Mouse (Mus musculus): ENCODE results near the gene Cdh13. TPM values are rescaled to one million over a fixed set of nuclear protein-coding genes. Genes with fewer than 3 reads are reported as not detected.

Cdh13 gene
- polyA plus RNA-seq, 2 experiments = 9.3 to 25.2 TPM

GRCm38 (mm10) chr8:118437874-118438273, 154.3 kb downstream of the Cdh13 start:
- no peaks in the 10 kb centered on the region for H3K4me1 ChIP-seq (ENCODE audit: control insufficient read depth, insufficient read depth, low read length)
- H3K4me3 ChIP-seq (replicated peaks; ENCODE audit: low read length) = no peak overlapping the region
- H3K9ac ChIP-seq (ENCODE audit: low read depth, low read length, severe bottlenecking) = no peak overlapping the region
- H3K4me2 ChIP-seq (replicated peaks; ENCODE audit: low read depth, low read length, severe bottlenecking) = no peak overlapping the region
- no peaks in the 10 kb centered on the region for H3K27me3 ChIP-seq (ENCODE audit: control insufficient read depth, insufficient read depth, low read length)
- no peak overlapping the region for H3K27ac ChIP-seq (replicated peaks; ENCODE audit: low read depth, low read length)
- no peak for TF ChIP-seq POLR2A (IDR thresholded peaks at IDR 0.05; ENCODE audit: borderline replicate concordance, extremely low read depth, insufficient read depth, insufficient read length)
- H3K36me3 ChIP-seq (ENCODE audit: control insufficient read depth, insufficient read depth, low read length) = no peaks in the 10 kb centered on the region
- H3K9me3 ChIP-seq (ENCODE audit: control insufficient read depth, low read length) = no peaks in the 10 kb centered on the region
- ATAC-seq (ENCODE audit: low FRiP score, low read depth) = no peak
- no peak for DNase-seq (ENCODE audit: low spot score)
- 41% methylated on average over 3 of the region's 3 CpGs for WGBS

GRCm38 (mm10) chr8:118439857-118440256, 156.3 kb downstream of the Cdh13 start:
- no peak for DNase-seq (ENCODE audit: low spot score)
- 86% methylated on average over 5 of the region's 5 CpGs for WGBS
- H3K27ac ChIP-seq (replicated peaks; ENCODE audit: low read depth, low read length) = no peak overlapping the region

GRCm38 (mm10) chr8:118443361-118443760, 159.8 kb downstream of the Cdh13 start:
- H3K4me1 ChIP-seq (ENCODE audit: control insufficient read depth, insufficient read depth, low read length) = no peaks in the 10 kb centered on the region
- 59% methylated on average over 3 of the region's 3 CpGs for WGBS
- no peak for DNase-seq (ENCODE audit: low spot score)
- H3K9me3 ChIP-seq (ENCODE audit: control insufficient read depth, low read length) = no peaks in the 10 kb centered on the region
- TF ChIP-seq POLR2A (IDR thresholded peaks at IDR 0.05; ENCODE audit: borderline replicate concordance, extremely low read depth, insufficient read depth, insufficient read length) = no peak
- no peak overlapping the region for H3K4me2 ChIP-seq (replicated peaks; ENCODE audit: low read depth, low read length, severe bottlenecking)
- no peaks in the 10 kb centered on the region for H3K36me3 ChIP-seq (ENCODE audit: control insufficient read depth, insufficient read depth, low read length)
- no peak overlapping the region for H3K9ac ChIP-seq (ENCODE audit: low read depth, low read length, severe bottlenecking)
- no peak overlapping the region for H3K4me3 ChIP-seq (replicated peaks; ENCODE audit: low read length)
- no peak for ATAC-seq (ENCODE audit: low FRiP score, low read depth)
- H3K27ac ChIP-seq (replicated peaks; ENCODE audit: low read depth, low read length) = no peak overlapping the region
- no peaks in the 10 kb centered on the region for H3K27me3 ChIP-seq (ENCODE audit: control insufficient read depth, insufficient read depth, low read length)

More at GRCm38 (mm10) chr8:118439857-118440256, 156.3 kb downstream of the Cdh13 start:
- Histone ChIP-seq H3K4me1 (ENCODE audit: control insufficient read depth, insufficient read depth, low read length) (no peaks in the 10 kb centered on the region), H3K36me3 (ENCODE audit: control insufficient read depth, insufficient read depth, low read length) (no peaks in the 10 kb centered on the region), H3K9ac (ENCODE audit: low read depth, low read length, severe bottlenecking) (no peak overlapping the region), H3K4me3 (replicated peaks; ENCODE audit: low read length) (no peak overlapping the region), H3K4me2 (replicated peaks; ENCODE audit: low read depth, low read length, severe bottlenecking) (no peak overlapping the region), H3K9me3 (ENCODE audit: control insufficient read depth, low read length) (no peaks in the 10 kb centered on the region), H3K27me3 (ENCODE audit: control insufficient read depth, insufficient read depth, low read length) (no peaks in the 10 kb centered on the region)
- no peak for TF ChIP-seq POLR2A (IDR thresholded peaks at IDR 0.05; ENCODE audit: borderline replicate concordance, extremely low read depth, insufficient read depth, insufficient read length)
- ATAC-seq (ENCODE audit: low FRiP score, low read depth) = no peak

- Histone ChIP-seq H3K4me3 (replicated peaks; ENCODE audit: low read length) (no peak overlapping the region), H3K36me3 (ENCODE audit: control insufficient read depth, insufficient read depth, low read length) (no peaks in the 10 kb centered on the region), H3K27me3 (ENCODE audit: control insufficient read depth, insufficient read depth, low read length) (no peaks in the 10 kb centered on the region), H3K4me1 (ENCODE audit: control insufficient read depth, insufficient read depth, low read length) (no peaks in the 10 kb centered on the region), H3K4me2 (replicated peaks; ENCODE audit: low read depth, low read length, severe bottlenecking) (no peak overlapping the region), H3K27ac (replicated peaks; ENCODE audit: low read depth, low read length) (no peak overlapping the region), H3K9me3 (ENCODE audit: control insufficient read depth, low read length) (no peaks in the 10 kb centered on the region), H3K9ac (ENCODE audit: low read depth, low read length, severe bottlenecking) (no peak overlapping the region)
- ATAC-seq (ENCODE audit: low FRiP score, low read depth) (no peak), DNase-seq (ENCODE audit: low spot score) (no peak)
- 84% methylated on average over 8 of the region's 8 CpGs for WGBS
- no peak for TF ChIP-seq POLR2A (IDR thresholded peaks at IDR 0.05; ENCODE audit: borderline replicate concordance, extremely low read depth, insufficient read depth, insufficient read length)
Measured at GRCm38 (mm10) chr8:118444651-118445207, 161.2 kb downstream of the Cdh13 start.

GRCm38 (mm10) chr8:118446516-118446915, 163.0 kb downstream of the Cdh13 start:
- Histone ChIP-seq H3K9me3 (ENCODE audit: control insufficient read depth, low read length) (no peaks in the 10 kb centered on the region), H3K4me3 (replicated peaks; ENCODE audit: low read length) (no peak overlapping the region), H3K27me3 (ENCODE audit: control insufficient read depth, insufficient read depth, low read length) (no peaks in the 10 kb centered on the region), H3K36me3 (ENCODE audit: control insufficient read depth, insufficient read depth, low read length) (no peaks in the 10 kb centered on the region), H3K4me2 (replicated peaks; ENCODE audit: low read depth, low read length, severe bottlenecking) (no peak overlapping the region), H3K27ac (replicated peaks; ENCODE audit: low read depth, low read length) (no peak overlapping the region), H3K4me1 (ENCODE audit: control insufficient read depth, insufficient read depth, low read length) (no peaks in the 10 kb centered on the region), H3K9ac (ENCODE audit: low read depth, low read length, severe bottlenecking) (no peak overlapping the region)
- WGBS = 83% methylated on average over 9 of the region's 9 CpGs
- no peak for ATAC-seq (ENCODE audit: low FRiP score, low read depth)
- DNase-seq (ENCODE audit: low spot score) = no peak
- TF ChIP-seq POLR2A (IDR thresholded peaks at IDR 0.05; ENCODE audit: borderline replicate concordance, extremely low read depth, insufficient read depth, insufficient read length) = no peak

- Histone ChIP-seq H3K36me3 (ENCODE audit: control insufficient read depth, insufficient read depth, low read length) (no peaks in the 10 kb centered on the region), H3K4me1 (ENCODE audit: control insufficient read depth, insufficient read depth, low read length) (no peaks in the 10 kb centered on the region), H3K27me3 (ENCODE audit: control insufficient read depth, insufficient read depth, low read length) (no peaks in the 10 kb centered on the region), H3K9me3 (ENCODE audit: control insufficient read depth, low read length) (no peaks in the 10 kb centered on the region), H3K4me3 (replicated peaks; ENCODE audit: low read length) (no peak overlapping the region), H3K4me2 (replicated peaks; ENCODE audit: low read depth, low read length, severe bottlenecking) (no peak overlapping the region), H3K9ac (ENCODE audit: low read depth, low read length, severe bottlenecking) (no peak overlapping the region), H3K27ac (replicated peaks; ENCODE audit: low read depth, low read length) (no peak overlapping the region)
- no peak for DNase-seq (ENCODE audit: low spot score)
- ATAC-seq (ENCODE audit: low FRiP score, low read depth) = no peak
- 93% methylated on average over 6 of the region's 6 CpGs for WGBS
- no peak for TF ChIP-seq POLR2A (IDR thresholded peaks at IDR 0.05; ENCODE audit: borderline replicate concordance, extremely low read depth, insufficient read depth, insufficient read length)
Measured at GRCm38 (mm10) chr8:118448011-118448410, 164.5 kb downstream of the Cdh13 start.

Measured in limb, embryonic 14.5 days (tissue).